Mouse (Mus musculus): Measurements from ENCODE around the gene Acadl. TPM values are rescaled to one million over a fixed set of nuclear protein-coding genes. Genes with fewer than 3 reads are reported as not detected.

Acadl gene
- 51.9 TPM for polyA plus RNA-seq (2015; fragmentation: Illumina TruSeq; extraction: RNeasy Lipid Tissue Mini Kit (QIAGEN cat#74804); ENCODE audit: low read depth, low replicate concordance)

GRCm38 (mm10) chr1:66862712-66863511 lies at the start of gene Acadl:
Gene Acadl (minus strand): TSS chr1:66863277.

GRCm38 (mm10) chr1:66817453-66817839 lies 45.6 kb downstream of the Acadl start, which contains the start of gene Kansl1l:
Gene Kansl1l (minus strand): TSS chr1:66817562.

Other genes starting within 250 kb of the Acadl start
- 30.3 TPM for gene Rpe, start 162.4 kb downstream of the Acadl start, polyA plus RNA-seq (2015; fragmentation: Illumina TruSeq; extraction: RNeasy Lipid Tissue Mini Kit (QIAGEN cat#74804); ENCODE audit: low read depth, low replicate concordance)
- 9.0 TPM for gene Kansl1l, start 45.7 kb downstream of the Acadl start, polyA plus RNA-seq (2015; fragmentation: Illumina TruSeq; extraction: RNeasy Lipid Tissue Mini Kit (QIAGEN cat#74804); ENCODE audit: low read depth, low replicate concordance)
- 2.1 TPM for gene Myl1, start 82.1 kb upstream of the Acadl start, polyA plus RNA-seq (2015; fragmentation: Illumina TruSeq; extraction: RNeasy Lipid Tissue Mini Kit (QIAGEN cat#74804); ENCODE audit: low read depth, low replicate concordance)
- 216 TPM for gene Lancl1, start 175.6 kb upstream of the Acadl start, polyA plus RNA-seq (2015; fragmentation: Illumina TruSeq; extraction: RNeasy Lipid Tissue Mini Kit (QIAGEN cat#74804); ENCODE audit: low read depth, low replicate concordance)

Data from brain, adult 10 weeks (tissue).